Mouse (Mus musculus) bone marrow, adult 2 months (tissue): ENCODE measurements at regions not wholly inside any gene's neighbourhood (a gene's known extent, or its start where the extent isn't known, plus 50 kb on each side); places are given as distances from the start of the nearest gene placed in this dataset.

Experiments used
- H3K27ac ChIP-seq: fragments of 200-500 bp; 2 replicates; pipeline ENCODE4 v1.5.1; 2012; ENCODE audit warnings: low read depth, mild to moderate bottlenecking, control low read depth, inconsistent platforms, low read length; ENCODE audit not compliant: control insufficient read depth, poor library complexity, insufficient read depth
- H3K4me1 ChIP-seq: fragments of 200-500 bp; 2 replicates; pipeline ENCODE4 v1.6.1; 2011; ENCODE audit warnings: low read length; ENCODE audit not compliant: control insufficient read depth, insufficient read depth
- H3K4me3 ChIP-seq: fragments of 200-500 bp; replicated peaks from 2 replicates; pipeline ENCODE3; 2011; ENCODE audit warnings: mild to moderate bottlenecking, low read depth, low read length, control low read depth; ENCODE audit not compliant: control insufficient read depth
- CTCF ChIP-seq: fragments of 200-500 bp; IDR thresholded peaks from 2 replicates; pipeline ENCODE4 v1.5.1; 2011; ENCODE audit warnings: low read length, control low read depth; ENCODE audit not compliant: control insufficient read depth, insufficient read depth
- POLR2A ChIP-seq: fragments of 200-500 bp; IDR thresholded peaks from 2 replicates; pipeline ENCODE4 v1.6.1; 2011; ENCODE audit warnings: low read depth, mild to moderate bottlenecking, control low read depth, low read length, borderline replicate concordance; ENCODE audit not compliant: control insufficient read depth
- WGBS: fragments of 180-500 bp; shearing (Covaris S2); methylation state at CpG from one replicate; pipeline ENCODE4 v1.1.7; 2018; 5-methylcytosine and 5-hydroxymethylcytosine counted together

DNA sequence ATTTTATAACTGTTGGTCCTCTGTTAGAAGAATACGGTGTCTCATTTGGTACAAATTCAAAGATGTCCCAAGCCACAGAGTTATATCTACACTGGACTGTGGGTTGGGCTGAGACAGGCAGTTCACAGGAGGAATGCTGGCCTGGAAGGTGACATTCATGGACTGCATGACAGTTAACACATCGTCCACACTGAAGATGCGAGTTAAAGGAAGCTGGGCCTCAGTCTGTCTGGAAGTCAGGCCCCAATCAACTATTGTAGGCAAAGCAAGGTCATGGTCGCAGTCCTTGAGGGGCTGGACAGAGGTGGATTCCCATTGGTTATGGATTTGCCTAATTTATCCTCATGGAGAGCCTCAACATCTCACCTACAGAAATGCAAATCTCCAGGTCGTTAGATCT lies 295.5 kb downstream of the Foxo1 start:
- no peak overlapping the region for H3K27ac ChIP-seq
- WGBS = 81% methylated on average over 5 of the region's 5 CpGs
- no peak for TF ChIP-seq POLR2A
- no peak for TF ChIP-seq CTCF

DNA sequence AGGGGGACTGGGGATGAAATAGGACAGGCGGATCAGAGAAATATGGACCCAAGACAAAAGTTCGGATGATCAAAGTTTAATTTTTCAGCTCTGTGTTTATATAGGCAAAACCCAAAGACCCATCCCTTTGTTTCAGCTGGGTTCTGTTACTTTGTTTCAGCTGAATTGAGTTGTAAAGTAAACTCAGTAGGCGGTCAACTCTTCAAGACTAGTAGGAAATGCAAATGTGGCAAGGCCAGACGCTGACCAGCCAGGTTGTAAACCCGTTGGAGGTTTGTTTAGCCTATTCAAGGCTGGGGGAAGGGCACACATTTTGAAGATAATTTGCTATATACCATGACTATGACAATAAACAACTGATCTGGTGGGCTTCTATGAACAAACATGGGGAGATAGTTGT lies 294.7 kb downstream of the Foxo1 start:
- H3K27ac ChIP-seq = no peak overlapping the region
- 79% methylated on average over 5 of the region's 5 CpGs for whole genome bisulfite sequencing
- H3K4me1 ChIP-seq = peaks cover 1% of the 10 kb centered on the region; the same call in 1 of the 2 replicates
- TF ChIP-seq POLR2A (no peak), CTCF (no peak)
- no peak overlapping the region for H3K4me3 ChIP-seq

More for the DNA sequence above, 295.5 kb downstream of the Foxo1 start:
- Histone ChIP-seq H3K4me3 (no peak overlapping the region), H3K4me1 (peaks cover 1% of the 10 kb centered on the region; the same call in 1 of the 2 replicates)

DNA sequence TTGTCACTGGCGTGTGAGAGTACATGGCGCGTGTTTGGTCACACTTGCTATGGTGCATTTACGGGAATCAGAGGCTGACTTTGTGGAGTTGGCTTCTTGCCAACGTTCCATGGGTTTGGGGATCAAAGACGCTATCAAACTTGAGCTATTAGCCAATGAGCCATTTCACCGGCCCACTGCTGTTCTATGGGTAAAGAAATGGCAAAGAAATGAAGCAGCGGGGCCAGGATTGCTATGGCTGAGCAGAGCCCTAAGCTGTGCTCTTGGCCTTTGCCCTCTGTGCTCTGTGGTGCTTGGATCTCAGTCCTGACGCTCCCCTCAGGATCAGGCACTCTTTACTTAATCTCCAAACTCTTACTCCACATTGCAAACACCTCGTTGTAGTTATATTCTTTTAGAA lies 291.3 kb downstream of the Foxo1 start:
- TF ChIP-seq CTCF = no peak
- no peak for TF ChIP-seq POLR2A
- Histone ChIP-seq H3K4me3 (no peak overlapping the region), H3K27ac (no peak overlapping the region), H3K4me1 (peaks cover 4% of the 10 kb centered on the region)
- 85% methylated on average over 10 of the region's 10 CpGs for WGBS

DNA sequence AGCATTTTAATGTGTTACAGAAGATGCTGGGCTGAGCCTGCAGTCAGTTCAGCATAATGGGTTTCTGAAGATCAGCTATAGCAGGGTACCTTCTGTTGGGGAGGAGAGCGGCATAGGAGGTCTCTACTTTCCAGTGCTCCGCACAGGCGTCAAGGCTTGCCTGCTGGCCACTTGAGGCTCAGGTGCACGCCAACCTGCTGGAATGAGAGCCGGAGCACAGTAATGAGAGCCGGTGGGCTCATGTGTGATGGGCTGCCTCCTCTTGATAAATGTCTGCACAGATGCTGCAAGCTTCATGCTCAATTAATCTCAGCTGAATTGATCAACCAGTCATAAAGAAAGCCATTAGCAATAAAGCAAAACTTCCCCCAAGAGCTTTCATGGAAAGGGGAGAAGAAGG lies 290.6 kb downstream of the Foxo1 start:
- H3K4me3 ChIP-seq = no peak overlapping the region
- no peak overlapping the region for H3K27ac ChIP-seq
- peaks cover 4% of the 10 kb centered on the region for H3K4me1 ChIP-seq
- 84% methylated on average over 6 of the region's 6 CpGs for WGBS
- no peak for TF ChIP-seq CTCF
- no peak for TF ChIP-seq POLR2A

DNA sequence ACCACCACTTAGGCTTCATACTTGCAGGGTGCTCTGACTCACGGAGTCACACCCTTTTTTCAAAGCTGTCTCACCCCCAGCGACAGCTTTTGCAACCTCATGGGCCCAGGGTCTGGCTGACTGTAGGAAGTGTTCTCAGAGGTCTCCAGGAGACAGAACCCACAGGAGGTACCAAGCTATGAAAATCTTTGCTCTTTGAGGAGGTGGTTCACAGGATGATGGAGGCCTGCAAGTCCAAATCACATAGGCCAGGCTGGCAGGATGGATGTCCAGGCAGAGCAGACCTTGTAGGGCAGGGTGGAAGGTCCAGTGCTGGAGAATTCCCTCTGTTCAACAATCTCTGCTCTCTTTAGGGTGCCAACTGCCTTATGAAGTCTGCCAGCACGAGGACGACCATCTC lies 289.2 kb downstream of the Foxo1 start:
- 65% methylated on average over 4 of the region's 4 CpGs for WGBS
- Histone ChIP-seq H3K4me3 (no peak overlapping the region), H3K4me1 (peaks cover 4% of the 10 kb centered on the region), H3K27ac (no peak overlapping the region)
- TF ChIP-seq CTCF = no peak
- no peak for TF ChIP-seq POLR2A

DNA sequence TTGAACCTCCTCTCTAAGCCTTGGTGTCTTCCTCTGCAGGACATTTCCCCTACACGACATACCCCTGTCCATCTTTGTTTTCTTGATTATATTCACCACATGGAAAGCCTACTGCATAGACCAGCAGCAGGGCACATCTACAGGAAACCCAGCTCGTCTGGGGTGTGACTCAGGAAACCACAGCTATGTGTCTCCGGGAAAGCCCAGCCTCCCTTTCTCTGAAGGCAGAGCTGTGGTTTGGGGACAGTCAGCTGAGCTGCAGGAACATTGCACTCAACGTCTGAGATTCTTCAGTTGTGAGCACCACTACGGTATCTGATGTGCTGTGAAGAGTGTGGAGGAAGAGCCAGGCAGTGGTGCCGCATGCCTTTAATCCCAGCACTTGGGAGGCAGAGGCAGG lies 286.9 kb downstream of the Foxo1 start:
- no peak overlapping the region for H3K27ac ChIP-seq
- 4% methylated on average over 6 of the region's 6 CpGs for WGBS
- TF ChIP-seq CTCF (no peak), POLR2A (no peak)
- H3K4me1 ChIP-seq = peaks cover 4% of the 10 kb centered on the region
- no peak overlapping the region for H3K4me3 ChIP-seq

DNA sequence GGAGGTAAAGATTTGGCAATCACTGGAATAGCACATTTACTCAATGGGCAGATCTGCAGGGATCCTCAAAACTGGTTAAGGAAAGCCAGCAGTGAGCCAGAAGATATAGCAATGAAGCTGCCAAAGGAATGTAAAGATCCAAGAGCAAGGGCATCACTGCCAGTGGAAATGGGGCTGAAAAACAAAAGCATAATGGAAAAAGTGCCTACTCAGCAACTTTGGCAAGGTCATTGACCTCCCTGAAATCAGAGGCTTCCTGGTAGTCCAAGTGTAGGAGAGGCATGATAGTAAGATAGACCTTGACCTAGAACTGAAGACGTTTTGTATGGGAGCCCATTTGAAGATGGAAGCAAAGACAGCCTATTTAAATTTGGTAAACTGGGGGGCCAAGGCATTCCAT lies 286.4 kb downstream of the Foxo1 start:
- TF ChIP-seq CTCF (no peak), POLR2A (no peak)
- no peak overlapping the region for H3K4me3 ChIP-seq
- H3K27ac ChIP-seq = no peak overlapping the region
- peaks cover 4% of the 10 kb centered on the region for H3K4me1 ChIP-seq
- 55% methylated on average over 1 of the region's 1 CpGs for WGBS

DNA sequence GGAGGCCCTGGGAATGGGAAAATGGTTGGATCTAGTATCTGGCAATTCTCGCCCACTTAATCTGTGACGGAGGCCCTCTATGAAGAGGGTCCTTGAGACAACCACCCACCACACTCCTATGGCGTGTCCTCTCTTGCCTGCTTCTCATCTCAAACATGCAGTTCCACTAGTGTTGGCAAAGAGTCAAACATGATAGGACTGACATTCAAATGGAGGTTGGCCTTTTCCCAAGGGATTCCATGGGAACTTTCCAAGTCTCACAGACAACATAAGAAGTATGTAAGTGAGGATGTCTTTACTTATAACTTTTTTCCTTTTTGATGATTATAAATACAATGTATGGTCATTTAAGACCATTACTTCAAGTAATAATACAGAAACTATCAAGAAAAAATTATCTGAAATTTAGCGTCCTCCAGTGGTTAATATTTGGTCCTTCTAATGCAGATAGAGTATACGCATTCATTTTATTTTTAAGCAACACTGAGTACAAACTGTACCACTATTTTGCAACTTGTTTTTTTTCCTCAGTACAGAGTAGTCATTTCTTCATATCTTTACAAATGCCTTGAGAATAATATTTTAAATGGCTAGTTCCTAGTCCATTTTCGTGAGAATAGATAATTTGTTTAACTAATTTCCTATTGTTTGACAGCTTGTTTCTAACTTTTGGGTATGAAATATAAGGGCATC lies 280.2 kb downstream of the Foxo1 start:
- H3K4me3 ChIP-seq = no peak overlapping the region
- no peak for TF ChIP-seq POLR2A
- no peak for TF ChIP-seq CTCF
- H3K4me1 ChIP-seq = no peaks in the 10 kb centered on the region
- WGBS = 84% methylated on average over 6 of the region's 6 CpGs
- H3K27ac ChIP-seq = no peak overlapping the region

DNA sequence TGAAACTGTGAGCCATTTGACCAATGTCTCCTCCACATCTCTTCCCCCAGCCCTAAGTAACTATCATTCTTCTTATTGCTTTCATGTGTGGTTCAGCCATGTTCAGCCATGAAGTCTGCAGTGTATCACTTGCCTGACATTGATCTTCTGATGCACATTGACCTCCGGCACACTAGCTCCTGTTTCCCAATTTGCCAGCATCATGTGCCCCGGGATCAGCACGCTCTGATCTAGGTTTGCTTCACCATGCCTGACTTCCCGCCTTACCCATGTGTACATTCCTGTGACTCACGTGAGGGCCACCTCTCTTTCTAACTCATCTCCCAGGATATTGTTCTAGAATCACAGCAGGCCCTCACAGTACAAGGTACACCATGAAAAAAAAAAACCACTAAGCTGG lies 277.9 kb downstream of the Foxo1 start:
- TF ChIP-seq POLR2A (no peak), CTCF (no peak)
- H3K4me3 ChIP-seq = no peak overlapping the region
- WGBS = 86% methylated on average over 5 of the region's 5 CpGs
- no peak overlapping the region for H3K27ac ChIP-seq
- H3K4me1 ChIP-seq = no peaks in the 10 kb centered on the region
